In the genomic region with DNA sequence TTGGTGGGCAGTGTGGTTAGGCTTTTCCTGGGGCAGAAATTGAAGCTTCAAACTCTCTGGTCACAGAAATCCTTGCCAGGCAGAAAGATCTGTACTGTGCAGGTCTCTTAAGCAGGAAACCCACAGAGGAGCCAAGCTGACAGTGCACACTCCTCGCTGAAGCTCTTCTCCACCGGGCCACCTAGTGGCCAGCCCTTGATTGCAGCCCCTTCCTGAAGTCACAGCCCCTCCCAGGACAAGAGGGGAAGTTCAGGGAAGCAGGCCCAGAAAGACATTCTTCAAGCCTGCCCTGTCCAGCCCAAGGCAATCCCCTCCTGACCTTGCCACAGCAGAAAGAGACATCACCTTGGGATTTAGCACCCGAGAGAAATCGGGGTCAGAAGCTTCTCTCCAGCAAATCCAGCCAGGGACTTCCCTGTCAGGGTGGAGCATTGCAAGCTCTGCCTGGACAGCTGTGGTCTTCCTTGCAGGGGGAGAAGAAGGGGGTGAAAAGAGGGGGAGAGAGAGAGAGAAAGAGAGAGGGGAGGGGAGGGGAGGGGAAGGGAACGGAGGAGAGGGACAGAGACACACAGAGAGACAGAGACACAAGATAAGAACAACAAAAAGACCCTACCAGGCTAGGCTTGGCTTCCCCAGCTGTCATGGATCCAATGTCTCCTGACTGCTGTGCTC, we compare ENCODE assay signal across 8 mouse cellular contexts. TPM values are rescaled to one million over a fixed set of nuclear protein-coding genes. Genes with fewer than 3 reads are reported as not detected.
DNase-seq lines count a peak whose midpoint lies in the region; ATAC-seq and TF ChIP-seq lines count a peak whose summit lies in the region.

No protein-coding gene starts in this region.

- TF ChIP-seq EP300 in stomach, postnatal 0 days (optimal IDR thresholded peaks at IDR 0.05), result no peak

- DNase-seq in spleen, adult 18-20 months, result peak; percentile 67 to 79
- no peak for DNase-seq in spleen, adult 12 weeks (ENCODE audit: low spot score)
- DNase-seq in cerebellum, postnatal 4 days (ENCODE audit: low spot score in 2 of 2), result peak; percentile 55 to 73
- DNase-seq in heart, adult 11 months, result peak; percentile 98
- DNase-seq in kidney, adult 9 months, result peak; percentile 63
- peak; percentile 65 for DNase-seq in limb, embryonic 14.5 days (ENCODE audit: low spot score)
- DNase-seq in naive thymus-derived CD4-positive, alpha-beta T cell, adult 2 months (ENCODE audit: low read depth), result peak; percentile 41
- peak; percentile 68 for DNase-seq in stomach, postnatal 0 days (ENCODE audit: low spot score)

- H3K4me2 ChIP-seq in limb, embryonic 14.5 days (replicated peaks; ENCODE audit: low read depth, low read length, severe bottlenecking), result no peak overlapping the region
- H3K4me2 ChIP-seq in stomach, postnatal 0 days (replicated peaks; ENCODE audit: low read depth), result no peak overlapping the region

- TF ChIP-seq POLR2A in limb, embryonic 14.5 days (IDR thresholded peaks at IDR 0.05; ENCODE audit: borderline replicate concordance, extremely low read depth, insufficient read depth, insufficient read length), result no peak

- peak; percentile 88 for TF ChIP-seq CTCF in stomach, postnatal 0 days (IDR thresholded peaks at IDR 0.05; ENCODE audit: low read depth)

- H3K9me3 ChIP-seq in limb, embryonic 14.5 days (ENCODE audit: control insufficient read depth, low read length), result no peaks in the 10 kb centered on the region
- no peaks in the 10 kb centered on the region for H3K9me3 ChIP-seq in stomach, postnatal 0 days (ENCODE audit: control insufficient read depth, low read length)

- H3K36me3 ChIP-seq in limb, embryonic 14.5 days (ENCODE audit: control insufficient read depth, insufficient read depth, low read length), result no peaks in the 10 kb centered on the region
- H3K36me3 ChIP-seq in stomach, postnatal 0 days (ENCODE audit: control insufficient read depth, insufficient read depth, low read length), result no peaks in the 10 kb centered on the region

- H3K9ac ChIP-seq in limb, embryonic 14.5 days (ENCODE audit: low read depth, low read length, severe bottlenecking), result no peak overlapping the region
- H3K9ac ChIP-seq in stomach, postnatal 0 days (ENCODE audit: low read length), result no peak overlapping the region

- H3K27ac ChIP-seq in limb, embryonic 14.5 days (replicated peaks; ENCODE audit: low read depth, low read length), result no peak overlapping the region
- H3K27ac ChIP-seq in stomach, postnatal 0 days (replicated peaks), result 0 out of 2 replicates have a peak overlapping the region, but pooled peaks have one; percentile 24

- H3K27me3 ChIP-seq in limb, embryonic 14.5 days (ENCODE audit: control insufficient read depth, insufficient read depth, low read length), result no peaks in the 10 kb centered on the region
- no peaks in the 10 kb centered on the region for H3K27me3 ChIP-seq in stomach, postnatal 0 days (ENCODE audit: control insufficient read depth, insufficient read depth, low read length)

- ATAC-seq in limb, embryonic 14.5 days (ENCODE audit: low FRiP score, low read depth), result peak; percentile 75
- ATAC-seq in stomach, postnatal 0 days (ENCODE audit: low FRiP score, low TSS enrichment), result peak; percentile 80; the same call in 1 of the 2 replicates

- H3K4me3 ChIP-seq in limb, embryonic 14.5 days (replicated peaks; ENCODE audit: low read length), result no peak overlapping the region
- H3K4me3 ChIP-seq in stomach, postnatal 0 days (ENCODE audit: low read depth, low read length), result no peak overlapping the region

- 15% methylated on average over 5 of the region's 5 CpGs for WGBS in limb, embryonic 14.5 days
- whole genome bisulfite sequencing in stomach, postnatal 0 days, result 6% methylated on average over 5 of the region's 5 CpGs

- H3K4me1 ChIP-seq in limb, embryonic 14.5 days (ENCODE audit: control insufficient read depth, insufficient read depth, low read length), result no peaks in the 10 kb centered on the region
- H3K4me1 ChIP-seq in stomach, postnatal 0 days (replicated peaks; ENCODE audit: control insufficient read depth, insufficient read depth), result no peaks in the 10 kb centered on the region

RNA-seq across cellular contexts. Expression of a gene that starts 4.6 kb away (rescaled TPM):
- 4.0 and 7.8 TPM in 2 replicates for polyA plus RNA-seq in limb, embryonic 14.5 days (2012; rRNA removed)
- polyA plus RNA-seq in limb, embryonic 14.5 days (2014; fragmentation: Nextera tagmentation; extraction: Ambion mirVana), result 4.3 and 4.6 TPM in 2 replicates
- polyA plus RNA-seq in stomach, postnatal 0 days (2015; fragmentation: Nextera tagmentation; extraction: Ambion mirVana), result 0.99 and 1.0 TPM in 2 replicates

RNA-seq across cellular contexts. Expression of a gene that starts 15.4 kb away (rescaled TPM):
- polyA plus RNA-seq in limb, embryonic 14.5 days (2012; rRNA removed), result 1.6 and 2.6 TPM in 2 replicates
- 0.59 and 0.88 TPM in 2 replicates for polyA plus RNA-seq in limb, embryonic 14.5 days (2014; fragmentation: Nextera tagmentation; extraction: Ambion mirVana)
- polyA plus RNA-seq in stomach, postnatal 0 days (2015; fragmentation: Nextera tagmentation; extraction: Ambion mirVana), result 0.17 and 0.24 TPM in 2 replicates
